Mouse (Mus musculus) monocyte, adult 59 days (primary cell): ENCODE results near the gene Rab8b. TPM values are rescaled to one million over a fixed set of nuclear protein-coding genes. Genes with fewer than 3 reads are reported as not detected.

ENCODE experiments used
- total RNA-seq, 2 experiments: library from RNA; stranded (reverse); gene quantifications; one replicate each; pipeline ENCODE4 v1.2.4; 2023

The Rab8b gene
- total RNA-seq, result 100 to 1,000 TPM; 118 to 124 TPM

GRCm38 (mm10) chr9:66919382-66919971 lies at the start of gene Rab8b:
TSS of gene Rab8b (minus strand) at chr9:66919687.

GRCm38 (mm10) chr9:66945647-66946641 lies 26.5 kb upstream of the Rab8b start, which contains the start of gene Rps27l:
TSS of gene Rps27l (plus strand) at chr9:66946086.

DNA sequence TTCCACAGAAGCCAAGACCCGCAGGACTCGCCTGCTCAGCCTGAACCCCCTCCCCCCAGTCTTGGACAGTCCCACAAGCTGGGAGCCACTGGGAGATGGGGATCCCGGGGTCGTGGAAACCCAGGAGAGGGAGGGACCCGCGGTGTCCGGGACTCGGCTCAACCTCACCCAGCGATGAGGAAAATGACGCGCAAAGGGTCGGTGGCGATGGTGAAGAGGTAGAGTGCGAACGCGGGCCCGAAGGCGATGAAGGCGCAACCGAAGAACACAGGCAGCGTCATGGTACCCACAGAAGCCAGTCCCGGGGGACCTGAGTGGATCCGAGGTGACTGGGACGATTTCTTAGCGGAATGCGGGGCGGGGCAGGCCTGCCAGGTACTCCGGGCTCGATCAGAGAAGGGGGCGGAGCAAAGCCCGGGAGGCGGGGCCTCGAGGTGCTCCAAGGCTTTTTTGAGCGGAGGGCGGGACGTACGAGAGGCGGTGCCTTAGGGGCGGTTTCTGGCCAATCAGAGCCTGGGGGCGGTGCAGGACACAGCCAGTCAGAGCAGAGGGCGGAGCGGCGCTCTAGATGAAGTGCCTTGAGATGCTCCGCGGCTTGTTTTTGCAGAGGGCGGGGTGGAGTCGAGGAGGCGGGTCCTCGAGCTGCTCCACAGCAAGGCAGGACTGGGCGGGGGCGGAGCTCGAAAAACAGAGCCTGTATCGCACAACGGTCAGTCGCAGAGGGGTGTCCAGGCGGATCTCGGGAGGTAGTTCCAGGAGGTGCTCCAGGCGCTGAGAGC lies 85.0 kb downstream of the Rab8b start, which contains the start of gene Aph1c:
TSS of gene Aph1c (minus strand) at position 409 of the 779 bp plus-strand sequence.

GRCm38 (mm10) chr9:66796739-66797138 lies 122.7 kb downstream of the Rab8b start, which contains the start of gene Gm10647:
TSS of gene Gm10647 (plus strand) at chr9:66797039.

GRCm38 (mm10) chr9:66795464-66796324 lies 123.8 kb downstream of the Rab8b start, which contains the start of gene Aph1b:
TSS of gene Aph1b (minus strand) at chr9:66795490.

Other genes starting within 250 kb of the Rab8b start
- gene Car12, start 206.0 kb downstream of the Rab8b start, total RNA-seq, result under 1 TPM in 1 of 2 experiments, not detected in 1; 0.13 TPM
- gene Aph1b, start 124.2 kb downstream of the Rab8b start, total RNA-seq, result 10 to 100 TPM; 13.9 to 15.9 TPM
- gene Gm10647, start 122.6 kb downstream of the Rab8b start, total RNA-seq, result under 1 TPM; 0.24 to 0.33 TPM
- 10 to 100 TPM; 11.3 to 14.8 TPM for gene Aph1c, start 85.0 kb downstream of the Rab8b start, total RNA-seq
- gene Rps27l, start 26.4 kb upstream of the Rab8b start, total RNA-seq, result 10 to 100 TPM; 89.0 to 94.7 TPM
- gene Lactb, start 55.8 kb upstream of the Rab8b start, total RNA-seq, result 10 to 100 TPM; 22.6 to 25.9 TPM
- 10 to 100 TPM; 20.8 to 26.9 TPM for gene Tpm1, start 129.7 kb upstream of the Rab8b start, total RNA-seq